Mouse (Mus musculus) ES-Bruce4 (cell line): ENCODE results near the gene Gm5767.

Experiments used
- CTCF ChIP-seq: IDR thresholded peaks from one replicate; pipeline ENCODE4 v1.8.1; 2011; ENCODE audit warnings: low read depth, low read length
- EP300 ChIP-seq: IDR thresholded peaks from 2 replicates; pipeline ENCODE4 v1.6.1; 2011; ENCODE audit warnings: low read depth, low read length; ENCODE audit not compliant: insufficient read depth
- POLR2A ChIP-seq: IDR thresholded peaks from one replicate; pipeline ENCODE4 v1.8.1; 2011; ENCODE audit warnings: low read length; ENCODE audit not compliant: insufficient read depth

DNA sequence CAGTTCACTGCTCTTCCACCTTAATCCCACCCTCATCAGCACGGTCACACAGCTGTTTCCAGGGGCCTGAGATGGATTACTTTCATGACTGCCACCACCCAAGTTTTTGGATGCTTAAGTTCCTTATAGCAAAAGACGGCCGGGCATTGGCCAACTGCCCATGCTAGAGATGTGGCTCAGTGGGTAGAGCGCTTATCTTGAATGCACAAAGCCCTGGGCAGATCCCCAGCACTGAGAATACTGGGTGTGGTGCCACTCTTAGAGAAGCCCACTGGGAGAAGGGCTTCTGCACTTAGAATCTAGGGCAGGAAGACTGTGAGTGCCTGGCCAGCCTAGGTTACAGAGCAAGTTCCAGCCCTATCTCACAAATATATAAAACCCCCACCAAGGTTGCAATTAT, 1.9 kb upstream of the Gm5767 start:
- TF ChIP-seq CTCF, result no peak
- TF ChIP-seq POLR2A, result no peak
- no peak for TF ChIP-seq EP300
